Mouse (Mus musculus) bone marrow, adult 2 months (tissue): ENCODE measurements around the gene Hpca.

Experiments used
- CTCF ChIP-seq: fragments of 200-500 bp; IDR thresholded peaks from 2 replicates; pipeline ENCODE4 v1.5.1; 2011; ENCODE audit warnings: low read length, control low read depth; ENCODE audit not compliant: control insufficient read depth, insufficient read depth
- POLR2A ChIP-seq: fragments of 200-500 bp; IDR thresholded peaks from 2 replicates; pipeline ENCODE4 v1.6.1; 2011; ENCODE audit warnings: low read depth, mild to moderate bottlenecking, control low read depth, low read length, borderline replicate concordance; ENCODE audit not compliant: control insufficient read depth

GRCm38 (mm10) chr4:129143509-129143908 lies 21.7 kb upstream of the Hpca start:
- no peak for TF ChIP-seq POLR2A
- TF ChIP-seq CTCF: no peak
